Mouse (Mus musculus): ENCODE results near the gene Spata31d1b.

DNA sequence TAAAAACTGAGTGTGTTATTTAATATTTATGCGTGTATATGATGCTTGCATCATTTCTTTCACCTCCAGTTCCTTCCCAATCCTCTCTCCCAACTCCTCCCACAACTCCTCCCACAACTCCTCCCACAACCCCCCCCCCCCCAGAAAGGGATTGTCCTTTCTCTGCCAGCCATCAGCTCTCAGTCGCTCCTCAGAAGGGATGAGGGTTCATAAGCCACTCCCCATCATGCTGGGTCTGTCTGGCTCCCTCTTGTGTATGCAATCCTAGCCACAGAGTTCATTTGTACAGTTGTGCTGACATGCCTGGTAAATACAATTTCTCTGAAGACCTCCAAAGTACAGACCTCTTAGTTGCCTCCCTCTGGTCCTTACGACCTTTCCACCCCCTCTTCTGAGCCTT, 23.1 kb downstream of the Spata31d1b start:
- TF ChIP-seq CTCF (IDR thresholded peaks at IDR 0.05; ENCODE audit: borderline replicate concordance, control insufficient read depth, extremely low read depth, insufficient read depth, low read length, poor library complexity): no peak
- no peak for TF ChIP-seq POLR2A (IDR thresholded peaks at IDR 0.05; ENCODE audit: control insufficient read depth, extremely low read depth, insufficient read depth, low read length, poor library complexity)
